Mouse (Mus musculus) common myeloid progenitor, adult 5-6 weeks (primary cell): ENCODE measurements at regions not wholly inside any gene's neighbourhood (a gene's known extent, or its start where the extent isn't known, plus 50 kb on each side); places are given as distances from the start of the nearest gene placed in this dataset.

Source experiments
- ATAC-seq: replicated peaks from 2 replicates; pipeline ENCODE4 v1.8.0; 2016; ENCODE audit warnings: low read depth, mild to moderate bottlenecking, moderate TSS enrichment, inconsistent platforms; ENCODE audit not compliant: poor library complexity, severe bottlenecking

- no peak for ATAC-seq
These were observed 94.5 kb downstream of the Cldn17 start for GRCm38 (mm10) chr16:88412287-88412686.

DNA sequence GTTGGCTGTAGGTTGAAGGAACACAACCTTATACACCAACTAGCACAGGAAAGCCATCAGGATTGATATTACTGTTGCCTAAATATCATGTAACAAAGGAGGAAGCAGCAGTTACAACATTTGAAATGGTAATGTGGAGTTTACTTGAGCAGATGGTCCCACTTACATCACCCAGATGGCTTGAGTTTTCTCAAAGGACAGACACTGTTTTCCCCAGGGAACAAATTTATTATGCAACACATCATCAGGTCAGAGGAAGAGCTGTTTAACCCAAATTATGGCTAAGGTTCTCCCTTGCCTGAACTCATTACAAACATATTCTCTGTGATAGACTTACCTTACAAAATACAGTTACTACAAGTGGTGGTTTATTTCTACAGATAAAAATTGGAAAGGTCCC is 98.6 kb downstream of the Cldn17 start:
- ATAC-seq = no peak

DNA sequence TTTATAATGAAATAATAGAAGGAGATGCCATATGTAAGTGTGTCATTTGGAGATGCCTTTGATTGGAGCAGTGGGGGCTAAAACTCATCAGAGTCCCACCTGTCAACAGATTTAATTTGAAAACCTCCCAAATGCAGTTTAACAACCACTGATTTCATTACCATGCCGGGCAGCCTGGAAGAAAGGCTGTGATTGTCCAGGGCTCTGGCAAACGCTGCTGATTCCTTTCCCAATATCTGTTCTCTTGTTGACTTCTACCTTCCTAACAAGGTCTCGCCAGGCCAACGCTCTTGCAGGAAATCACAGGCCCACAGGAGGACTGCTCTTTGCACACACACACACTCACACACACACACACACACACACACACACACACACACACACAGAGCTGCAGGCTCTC is 102.4 kb downstream of the Cldn17 start:
- no peak for ATAC-seq

- ATAC-seq = no peak
These were observed 106.9 kb downstream of the Cldn17 start for GRCm38 (mm10) chr16:88399881-88400280.

DNA sequence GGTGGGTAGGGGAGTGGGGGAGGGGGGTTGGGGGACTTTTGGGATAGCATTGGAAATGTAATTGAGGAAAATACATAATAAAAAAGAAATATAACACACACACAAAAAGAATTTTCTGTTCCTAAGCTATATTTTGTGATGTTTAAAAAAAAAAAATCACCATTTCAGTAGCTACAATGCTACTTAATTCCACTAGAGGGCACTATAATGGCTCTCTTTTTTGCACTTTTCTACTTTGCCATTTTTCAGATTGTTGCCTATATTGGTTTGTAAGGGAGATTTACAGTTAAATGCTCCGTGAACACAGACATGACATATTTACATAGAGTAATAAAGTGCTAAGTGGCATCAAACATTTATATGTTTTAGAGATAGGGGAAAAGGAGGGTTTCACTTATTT is 102.7 kb upstream of the Grik1 start:
- ATAC-seq = no peak

DNA sequence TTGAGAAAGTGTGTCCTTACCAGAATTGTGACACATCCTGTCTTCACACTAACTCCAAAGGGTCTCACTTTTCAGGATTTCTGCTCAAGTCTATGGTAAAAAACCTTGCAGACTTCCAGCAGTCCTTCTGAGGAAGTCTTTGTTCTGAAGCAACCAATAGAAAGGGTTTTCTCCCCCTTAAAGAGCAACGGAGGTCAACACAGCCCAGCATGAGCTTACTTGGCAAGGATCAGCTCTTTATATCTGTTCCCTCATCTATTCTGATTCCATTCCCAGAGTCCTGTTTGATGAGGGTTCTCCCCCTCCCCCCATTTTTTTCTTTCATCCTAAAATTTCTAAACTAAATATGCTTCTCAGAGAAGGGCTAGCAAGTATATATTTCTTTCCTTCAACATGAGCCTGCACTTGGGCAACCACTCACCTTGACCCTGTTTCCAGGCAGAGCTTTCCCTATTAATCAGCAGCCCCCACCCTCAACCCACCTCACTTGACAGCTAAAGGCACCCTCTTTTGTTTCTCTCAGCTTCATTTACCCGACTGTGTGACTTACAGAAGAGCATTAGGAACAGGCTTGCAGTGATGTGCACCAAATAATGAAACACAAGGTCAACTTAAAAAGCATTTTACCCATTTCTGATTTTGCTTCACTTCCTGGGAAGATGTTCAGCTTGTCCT is 91.7 kb upstream of the Grik1 start:
- ATAC-seq = no peak

- no peak for ATAC-seq
These were observed 85.6 kb upstream of the Grik1 start for GRCm38 (mm10) chr16:88375622-88376021.

- ATAC-seq = no peak
These were observed 84.5 kb upstream of the Grik1 start for GRCm38 (mm10) chr16:88374612-88375011.

DNA sequence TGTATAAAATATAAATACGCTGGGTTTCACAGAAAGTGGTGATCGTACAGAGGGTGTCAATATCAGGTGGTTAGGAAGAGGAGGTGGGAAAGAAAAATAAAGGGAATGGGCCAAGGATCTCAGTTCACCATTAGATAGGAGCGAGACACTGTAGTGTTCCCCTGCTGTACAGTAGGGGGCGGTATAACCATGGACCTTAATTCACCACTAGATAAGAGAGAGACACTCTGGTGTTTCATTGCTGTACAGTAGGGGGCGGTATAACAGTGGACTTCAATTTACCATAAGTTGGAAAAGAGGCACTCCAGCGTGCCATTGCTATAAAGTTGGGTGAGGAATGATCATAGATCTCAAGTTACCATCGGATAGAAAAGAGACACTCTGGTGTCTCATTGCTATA is 82.0 kb upstream of the Grik1 start:
- peak; percentile 86 for ATAC-seq

- no peak for ATAC-seq
These were observed 78.1 kb upstream of the Grik1 start for GRCm38 (mm10) chr16:88368146-88368545.

- ATAC-seq = no peak
These were observed 77.1 kb upstream of the Grik1 start for GRCm38 (mm10) chr16:88367162-88367561.

GRCm38 (mm10) chr16:88360081-88360480 is 70.0 kb upstream of the Grik1 start:
- no peak for ATAC-seq
